Mouse (Mus musculus): Measurements from ENCODE around the gene Yy1. TPM values are rescaled to one million over a fixed set of nuclear protein-coding genes. Genes with fewer than 3 reads are reported as not detected.

Yy1 gene
- polyA plus RNA-seq, 1 experiment: 177 TPM

DNA sequence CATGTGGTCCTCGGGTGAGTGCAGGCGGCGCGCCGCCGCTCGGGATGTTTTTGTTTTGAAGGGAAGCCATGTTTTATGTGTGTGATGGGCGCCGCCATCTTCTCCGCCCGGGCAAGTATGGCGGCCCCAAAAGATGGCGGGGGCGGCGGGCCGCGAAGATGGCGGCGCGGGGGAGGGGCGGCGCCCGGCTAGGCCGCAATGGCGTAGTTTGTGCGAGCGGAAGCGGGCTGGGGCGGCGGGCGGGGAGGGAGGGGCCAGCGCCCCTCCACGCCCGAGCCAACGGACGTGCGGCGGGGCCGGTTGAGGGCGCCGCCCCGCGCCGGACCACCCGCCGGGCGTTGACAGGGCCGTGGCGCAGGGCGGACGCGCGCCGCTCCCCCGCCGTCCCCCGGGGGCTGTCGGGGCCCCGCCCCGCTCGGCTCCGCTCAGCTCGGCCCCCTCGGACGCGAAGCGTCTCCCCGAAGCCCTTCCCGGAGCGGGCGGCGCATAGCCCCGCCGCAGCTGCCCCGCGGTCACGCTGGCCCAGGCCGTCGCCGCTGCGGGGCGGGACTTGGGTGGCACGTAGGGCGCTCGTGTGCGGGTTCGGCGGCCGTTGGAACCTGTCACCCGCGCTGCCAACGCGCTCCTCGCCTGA is 1.4 kb downstream of the Yy1 start:
- peak overlapping the region; percentile 97 for H3K4me3 ChIP-seq (ENCODE audit: insufficient read depth, low read depth, low read length)
- peak overlapping the region; percentile 86 for H3K27ac ChIP-seq (ENCODE audit: insufficient read depth, low read depth, low read length)
- WGBS: under 1% methylated on average over 70 of the region's 94 CpGs
- TF ChIP-seq CTCF (IDR thresholded peaks at IDR 0.05; ENCODE audit: insufficient read depth, low read depth, low read length) (no peak), POLR2A (IDR thresholded peaks at IDR 0.05; ENCODE audit: insufficient read depth, low read depth, low read length) (peak; percentile 55)
- H3K4me1 ChIP-seq (ENCODE audit: control insufficient read depth, insufficient read depth, low read length): no peaks in the 10 kb centered on the region; the same call in 1 of the 2 replicates

DNA sequence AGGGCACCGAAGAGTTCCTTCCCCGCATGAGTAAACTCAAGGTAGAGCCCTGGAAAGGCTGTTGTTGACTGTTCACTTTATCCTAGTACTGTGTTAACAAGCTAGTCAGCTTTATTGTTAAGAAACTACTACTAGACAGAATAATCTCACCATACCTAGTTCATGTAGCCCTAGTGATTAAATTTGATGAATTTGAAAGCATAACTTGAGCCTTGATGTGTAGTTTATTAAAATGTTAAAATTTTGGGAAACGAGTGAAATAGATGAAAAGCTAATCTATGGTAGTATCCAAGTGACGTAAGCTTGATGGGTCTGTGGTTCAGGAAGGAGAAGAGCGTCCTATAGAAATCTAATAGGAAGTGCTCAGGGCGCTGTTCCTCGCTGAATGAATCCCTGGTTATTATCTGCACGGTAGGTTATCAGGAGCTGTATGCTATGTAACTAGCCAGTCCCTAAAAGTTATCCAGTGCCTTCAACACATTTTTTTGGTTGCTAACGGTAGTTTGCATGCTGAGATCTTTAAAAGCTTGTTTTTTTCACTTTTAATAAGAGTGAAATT is 2.3 kb downstream of the Yy1 start:
- no peak overlapping the region for H3K27ac ChIP-seq (ENCODE audit: insufficient read depth, low read depth, low read length)

DNA sequence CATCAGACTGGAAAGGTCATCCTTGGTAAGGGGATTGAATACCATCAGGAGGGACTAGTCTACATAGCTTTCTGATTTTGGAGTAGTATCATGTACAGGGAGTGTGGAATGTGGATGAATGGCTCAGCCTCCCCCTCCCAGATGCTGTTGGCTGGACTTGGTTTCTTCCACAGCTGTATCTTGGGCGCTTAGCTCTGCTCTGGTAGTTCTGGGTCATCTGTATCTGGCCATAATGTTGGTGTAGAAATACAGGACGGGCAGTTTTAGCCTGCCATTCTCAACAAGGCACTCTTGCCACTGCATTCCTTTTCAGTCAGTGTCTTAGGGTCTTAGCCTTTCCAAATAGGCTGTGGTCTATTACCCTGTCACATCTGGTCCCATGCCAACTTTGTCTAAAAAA is 8.8 kb downstream of the Yy1 start:
- no peak overlapping the region for H3K4me3 ChIP-seq (ENCODE audit: insufficient read depth, low read depth, low read length)
- H3K27ac ChIP-seq (ENCODE audit: insufficient read depth, low read depth, low read length): no peak overlapping the region
- TF ChIP-seq POLR2A (IDR thresholded peaks at IDR 0.05; ENCODE audit: insufficient read depth, low read depth, low read length) (no peak), CTCF (IDR thresholded peaks at IDR 0.05; ENCODE audit: insufficient read depth, low read depth, low read length) (no peak)
- 53% methylated on average over 2 of the region's 2 CpGs for WGBS
- H3K4me1 ChIP-seq (ENCODE audit: control insufficient read depth, insufficient read depth, low read length): peaks cover 2% of the 10 kb centered on the region

More for the DNA sequence above, 2.3 kb downstream of the Yy1 start:
- no peaks in the 10 kb centered on the region; the same call in 1 of the 2 replicates for H3K4me1 ChIP-seq (ENCODE audit: control insufficient read depth, insufficient read depth, low read length)
- 3% methylated on average over 9 of the region's 9 CpGs for WGBS
- peak overlapping the region; percentile 97; the same call in 1 of the 2 replicates for H3K4me3 ChIP-seq (ENCODE audit: insufficient read depth, low read depth, low read length)
- TF ChIP-seq POLR2A (IDR thresholded peaks at IDR 0.05; ENCODE audit: insufficient read depth, low read depth, low read length) (no peak), CTCF (IDR thresholded peaks at IDR 0.05; ENCODE audit: insufficient read depth, low read depth, low read length) (no peak)

DNA sequence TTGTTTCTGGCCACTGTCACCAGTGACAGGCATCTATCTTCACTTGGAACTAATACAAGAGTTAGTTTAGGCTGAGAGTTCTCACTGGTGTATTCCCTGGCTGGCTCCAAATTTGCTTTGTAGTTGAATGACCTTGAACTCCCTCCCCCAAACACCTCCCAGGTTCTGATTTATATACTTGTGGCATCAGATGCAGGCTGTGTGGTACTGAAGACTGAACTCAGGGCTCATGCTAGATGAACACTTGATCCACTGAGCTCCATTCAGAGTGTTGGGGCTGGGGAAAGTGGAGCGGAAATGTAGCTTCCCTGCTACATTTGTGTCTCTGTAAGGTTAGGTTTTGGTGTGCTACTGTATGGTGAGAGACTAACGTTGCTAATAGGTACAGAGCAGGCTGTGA is 11.6 kb downstream of the Yy1 start:
- peaks cover 3% of the 10 kb centered on the region for H3K4me1 ChIP-seq (ENCODE audit: control insufficient read depth, insufficient read depth, low read length)
- no peak overlapping the region for H3K4me3 ChIP-seq (ENCODE audit: insufficient read depth, low read depth, low read length)
- H3K27ac ChIP-seq (ENCODE audit: insufficient read depth, low read depth, low read length): no peak overlapping the region
- TF ChIP-seq POLR2A (IDR thresholded peaks at IDR 0.05; ENCODE audit: insufficient read depth, low read depth, low read length) (no peak), CTCF (IDR thresholded peaks at IDR 0.05; ENCODE audit: insufficient read depth, low read depth, low read length) (no peak)
- 87% methylated on average over 2 of the region's 2 CpGs for WGBS

DNA sequence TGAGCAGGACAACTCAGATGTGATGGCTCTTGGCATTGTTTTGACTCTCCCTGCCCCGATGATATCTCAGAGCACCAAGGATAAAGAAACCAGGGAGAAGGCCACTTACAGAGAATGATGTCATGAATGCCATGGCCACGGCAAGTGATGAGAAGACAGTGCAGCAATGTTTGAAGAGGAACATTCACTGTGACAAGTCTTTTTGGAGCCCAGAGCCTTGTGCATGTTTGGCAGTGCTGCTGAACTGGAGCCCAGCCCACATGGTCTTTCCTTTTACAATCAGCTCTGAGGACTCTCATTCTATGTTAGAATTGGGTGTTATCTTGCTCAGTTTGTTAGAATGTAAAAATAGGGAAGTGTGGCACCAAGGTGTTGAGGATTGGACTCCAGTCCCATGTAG is 15.7 kb downstream of the Yy1 start:
- TF ChIP-seq CTCF (IDR thresholded peaks at IDR 0.05; ENCODE audit: insufficient read depth, low read depth, low read length): no peak
- TF ChIP-seq POLR2A (IDR thresholded peaks at IDR 0.05; ENCODE audit: insufficient read depth, low read depth, low read length): no peak
- Histone ChIP-seq H3K27ac (ENCODE audit: insufficient read depth, low read depth, low read length) (no peak overlapping the region), H3K4me3 (ENCODE audit: insufficient read depth, low read depth, low read length) (no peak overlapping the region), H3K4me1 (ENCODE audit: control insufficient read depth, insufficient read depth, low read length) (peaks cover 6% of the 10 kb centered on the region)
- WGBS: 45% methylated on average over 2 of the region's 2 CpGs

DNA sequence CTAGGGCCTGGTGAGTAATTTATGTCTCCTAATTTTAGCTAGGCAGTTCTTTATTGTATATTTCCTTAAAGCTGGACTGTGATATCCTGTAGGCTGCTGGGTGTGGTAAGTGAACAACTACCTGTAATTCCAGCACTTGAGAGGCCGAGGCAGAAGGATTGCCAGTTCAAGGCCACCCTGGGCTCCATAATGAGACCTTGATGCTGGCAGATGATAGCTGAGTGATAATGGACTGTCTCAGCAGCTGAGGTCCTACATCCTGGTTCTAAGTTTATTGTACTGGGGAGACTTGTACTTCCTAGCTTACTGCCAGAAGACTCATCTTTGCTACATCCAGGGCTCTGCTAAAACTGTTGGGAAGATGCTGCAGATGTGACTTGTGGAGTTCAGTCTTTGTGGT is 17.0 kb downstream of the Yy1 start:
- H3K4me3 ChIP-seq (ENCODE audit: insufficient read depth, low read depth, low read length): no peak overlapping the region
- TF ChIP-seq POLR2A (IDR thresholded peaks at IDR 0.05; ENCODE audit: insufficient read depth, low read depth, low read length) (no peak), CTCF (IDR thresholded peaks at IDR 0.05; ENCODE audit: insufficient read depth, low read depth, low read length) (no peak)
- H3K27ac ChIP-seq (ENCODE audit: insufficient read depth, low read depth, low read length): no peak overlapping the region
- WGBS: 52% methylated on average over 1 of the region's 1 CpGs
- H3K4me1 ChIP-seq (ENCODE audit: control insufficient read depth, insufficient read depth, low read length): peaks cover 13% of the 10 kb centered on the region

DNA sequence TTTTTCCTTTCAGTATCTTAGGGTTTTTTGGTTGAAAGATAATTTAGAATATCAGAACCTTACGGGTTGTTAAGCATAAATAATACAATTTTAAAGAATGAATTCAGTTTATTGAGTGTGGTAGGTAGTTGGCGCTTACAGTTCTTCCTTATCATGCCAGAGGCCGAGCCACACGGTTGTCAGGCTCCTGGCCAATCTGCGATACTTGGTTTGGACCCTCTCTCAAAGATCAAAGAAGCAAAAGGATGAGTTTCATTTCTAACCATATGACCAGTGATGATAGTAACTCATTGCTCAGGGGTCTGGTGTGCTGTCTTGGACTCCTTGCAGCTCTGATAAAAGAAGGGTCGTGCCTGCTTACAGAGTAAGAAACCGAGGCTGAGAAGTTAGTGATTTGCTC is 17.5 kb downstream of the Yy1 start:
- peaks cover 13% of the 10 kb centered on the region for H3K4me1 ChIP-seq (ENCODE audit: control insufficient read depth, insufficient read depth, low read length)
- H3K4me3 ChIP-seq (ENCODE audit: insufficient read depth, low read depth, low read length): no peak overlapping the region
- H3K27ac ChIP-seq (ENCODE audit: insufficient read depth, low read depth, low read length): no peak overlapping the region
- no peak for TF ChIP-seq POLR2A (IDR thresholded peaks at IDR 0.05; ENCODE audit: insufficient read depth, low read depth, low read length)
- no peak for TF ChIP-seq CTCF (IDR thresholded peaks at IDR 0.05; ENCODE audit: insufficient read depth, low read depth, low read length)
- 86% methylated on average over 7 of the region's 7 CpGs for WGBS

DNA sequence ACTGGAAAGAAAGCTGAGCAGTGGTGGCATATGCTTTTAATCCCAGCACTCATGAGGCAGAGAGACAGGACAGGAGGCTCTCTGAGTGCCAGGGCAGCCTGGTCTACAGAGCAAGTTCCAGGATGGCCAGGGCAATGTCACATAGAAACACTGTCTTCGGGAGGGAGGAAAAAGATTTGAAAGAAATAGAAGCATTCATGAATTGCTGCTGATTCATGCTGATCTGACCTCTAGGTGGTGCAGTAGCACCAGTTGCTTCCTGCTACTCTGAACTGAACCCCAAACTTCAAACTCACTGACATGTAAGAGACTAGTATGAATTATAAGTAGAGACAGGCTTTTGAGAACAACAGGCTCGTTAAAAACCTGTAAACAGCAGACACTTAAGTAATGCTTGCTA is 18.4 kb downstream of the Yy1 start:
- Histone ChIP-seq H3K4me3 (ENCODE audit: insufficient read depth, low read depth, low read length) (no peak overlapping the region), H3K4me1 (ENCODE audit: control insufficient read depth, insufficient read depth, low read length) (peaks cover 13% of the 10 kb centered on the region), H3K27ac (ENCODE audit: insufficient read depth, low read depth, low read length) (no peak overlapping the region)
- WGBS: 12% methylated on average over 2 of the region's 2 CpGs
- TF ChIP-seq POLR2A (IDR thresholded peaks at IDR 0.05; ENCODE audit: insufficient read depth, low read depth, low read length): no peak
- TF ChIP-seq CTCF (IDR thresholded peaks at IDR 0.05; ENCODE audit: insufficient read depth, low read depth, low read length): no peak

DNA sequence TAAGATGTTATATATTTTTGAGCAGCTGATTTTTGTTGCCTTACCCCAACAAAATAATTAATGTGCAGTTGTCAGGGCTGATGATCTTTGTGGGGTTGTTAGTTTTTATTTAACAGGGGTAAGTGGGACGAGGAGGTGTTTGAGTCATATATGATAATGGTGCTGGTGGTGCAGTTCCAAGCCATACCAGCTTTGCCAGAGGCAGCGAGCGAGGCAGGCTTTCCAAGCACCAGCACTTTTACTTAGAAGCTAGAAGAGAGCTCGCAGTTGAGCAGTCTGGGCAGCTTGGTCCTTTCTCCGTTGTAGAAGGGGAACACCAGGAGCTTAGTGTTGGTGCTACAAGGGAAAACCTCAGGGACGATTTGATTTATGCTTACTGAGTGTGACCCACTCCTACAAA is 19.7 kb downstream of the Yy1 start:
- WGBS: 23% methylated on average over 6 of the region's 6 CpGs
- H3K27ac ChIP-seq (ENCODE audit: insufficient read depth, low read depth, low read length): no peak overlapping the region
- peaks cover 17% of the 10 kb centered on the region for H3K4me1 ChIP-seq (ENCODE audit: control insufficient read depth, insufficient read depth, low read length)
- H3K4me3 ChIP-seq (ENCODE audit: insufficient read depth, low read depth, low read length): no peak overlapping the region
- TF ChIP-seq CTCF (IDR thresholded peaks at IDR 0.05; ENCODE audit: insufficient read depth, low read depth, low read length): no peak
- TF ChIP-seq POLR2A (IDR thresholded peaks at IDR 0.05; ENCODE audit: insufficient read depth, low read depth, low read length): no peak

Measured in olfactory bulb, adult 2 months (tissue).